Mouse (Mus musculus) C2C12 (cell line): ENCODE measurements around the gene Lrguk.
A peak's percentile ranks its signal among the peaks of the same experiment; 100 is the strongest.

Source experiments
- CEBPB ChIP-seq: IDR thresholded peaks from one replicate; pipeline ENCODE4 v1.6.1; 2011; ENCODE audit warnings: low read depth, mild to moderate bottlenecking, control low read depth, moderate library complexity
- CTCF ChIP-seq: IDR thresholded peaks from one replicate; pipeline ENCODE4 v1.5.1; 2011; ENCODE audit not compliant: control insufficient read depth, insufficient read depth, insufficient read length
- MYOD1 ChIP-seq: IDR thresholded peaks from one replicate; pipeline ENCODE4 v1.6.1; 2011; ENCODE audit warnings: low read depth; ENCODE audit not compliant: control insufficient read depth, insufficient read length
- MYOG ChIP-seq: IDR thresholded peaks from one replicate; pipeline ENCODE4 v1.6.1; 2011; ENCODE audit not compliant: control insufficient read depth, insufficient read length; ENCODE audit errors: extremely low read depth
- USF1 ChIP-seq: IDR thresholded peaks from one replicate; pipeline ENCODE4 v1.6.1; 2011; ENCODE audit warnings: low read depth, mild to moderate bottlenecking, control low read depth, moderate library complexity

- TF ChIP-seq CTCF (no peak), CEBPB (no peak), MYOD1 (no peak), MYOG (no peak), USF1 (peak; percentile 57)
Measured at GRCm38 (mm10) chr6:34083471-34083870, 54.2 kb downstream of the Lrguk start.
